Mouse (Mus musculus) T-helper 1 cell (primary cell): ENCODE measurements around the gene Ar.

ENCODE experiments used
- in situ Hi-C: fragments of 300-600 bp; cut with MboI, MseI; formaldehyde crosslinking; loops from one replicate; pipeline ENCODE4 v1.15.1; 2025; ENCODE audit warnings: high pct_unique_total_duplicates

Gene Ar

GRCm38 (mm10) chrX:98148531-98149342, at the start of gene Ar:
TSS of gene Ar (plus strand) at chrX:98148769.
- in situ Hi-C loops: no loop called here

- in situ Hi-C loops: no loop called here
These were observed 1.3 kb downstream of the Ar start for GRCm38 (mm10) chrX:98149724-98150392.

GRCm38 (mm10) chrX:98150393-98151119, 2.0 kb downstream of the Ar start:
- in situ Hi-C loops: no loop called here

GRCm38 (mm10) chrX:98189759-98190158, 41.2 kb downstream of the Ar start:
- in situ Hi-C loops: no loop called here

- in situ Hi-C loops: no loop called here
These were observed 57.2 kb downstream of the Ar start for GRCm38 (mm10) chrX:98205766-98206165.

- in situ Hi-C loops: no loop called here
These were observed 58.6 kb downstream of the Ar start for GRCm38 (mm10) chrX:98207166-98207565.

- in situ Hi-C loops: no loop called here
These were observed 67.5 kb downstream of the Ar start for GRCm38 (mm10) chrX:98216103-98216502.

- in situ Hi-C loops: no loop called here
These were observed 90.4 kb downstream of the Ar start for GRCm38 (mm10) chrX:98239011-98239410.

GRCm38 (mm10) chrX:98245108-98245507, 96.5 kb downstream of the Ar start:
- in situ Hi-C loops: no loop called here

- in situ Hi-C loops: no loop called here
These were observed 99.8 kb downstream of the Ar start for GRCm38 (mm10) chrX:98248363-98248762.

GRCm38 (mm10) chrX:98259620-98260019, 111.1 kb downstream of the Ar start:
- in situ Hi-C loops: no loop called here

GRCm38 (mm10) chrX:98265755-98266154, 117.2 kb downstream of the Ar start:
- in situ Hi-C loops: no loop called here

GRCm38 (mm10) chrX:98271361-98271760, 122.8 kb downstream of the Ar start:
- in situ Hi-C loops: no loop called here

GRCm38 (mm10) chrX:98291763-98292162, 143.2 kb downstream of the Ar start:
- in situ Hi-C loops: no loop called here

- in situ Hi-C loops: no loop called here
These were observed 152.1 kb downstream of the Ar start for GRCm38 (mm10) chrX:98300685-98301084.

- in situ Hi-C loops: no loop called here
These were observed 153.4 kb downstream of the Ar start for GRCm38 (mm10) chrX:98301924-98302323.

GRCm38 (mm10) chrX:98315961-98316360, 167.4 kb downstream of the Ar start:
- in situ Hi-C loops: no loop called here

GRCm38 (mm10) chrX:98317483-98317882, 168.9 kb downstream of the Ar start:
- in situ Hi-C loops: no loop called here

GRCm38 (mm10) chrX:98323105-98323504, 174.5 kb downstream of the Ar start:
- in situ Hi-C loops: no loop called here

- in situ Hi-C loops: no loop called here
These were observed 198.9 kb downstream of the Ar start for GRCm38 (mm10) chrX:98347481-98347880.

GRCm38 (mm10) chrX:98348036-98348435, 199.5 kb downstream of the Ar start:
- in situ Hi-C loops: no loop called here
